Mouse (Mus musculus): ENCODE results near the gene C8g.

- TF ChIP-seq CTCF (IDR thresholded peaks at IDR 0.05; ENCODE audit: borderline replicate concordance, insufficient read depth, low read depth, low read length) (no peak), POLR2A (IDR thresholded peaks at IDR 0.05; ENCODE audit: borderline replicate concordance, insufficient read depth, low read length) (no peak)
Measured at GRCm38 (mm10) chr2:25504538-25504937, 3.0 kb upstream of the C8g start.
